Mouse (Mus musculus) kidney, postnatal 4 days (tissue): ENCODE measurements around the gene Eipr1.
"Not testable (repeated sequence)": the region's sequence is repeated elsewhere in the genome, so short reads cannot be mapped to it uniquely, and the experiment has no call there.

ENCODE experiments used
- DNase-seq, 2 experiments: peaks; one replicate each; pipeline ENCODE4 v3.0.0; 2021; ENCODE audit warnings: mixed read lengths in 2 of 2

Gene Eipr1

GRCm38 (mm10) chr12:28898307-28898706 lies 146.7 kb downstream of the Eipr1 start:
- DNase-seq, result no peak

GRCm38 (mm10) chr12:28899696-28900095 lies 148.1 kb downstream of the Eipr1 start:
- no peak for DNase-seq

GRCm38 (mm10) chr12:28900341-28900740 lies 148.7 kb downstream of the Eipr1 start:
- no peak for DNase-seq

- DNase-seq, result no peak
Measured at GRCm38 (mm10) chr12:28902132-28902531, 150.5 kb downstream of the Eipr1 start.

GRCm38 (mm10) chr12:28903082-28903481 lies 151.5 kb downstream of the Eipr1 start:
- no peak for DNase-seq

- no peak for DNase-seq
Measured at GRCm38 (mm10) chr12:28905486-28905885, 153.9 kb downstream of the Eipr1 start.

- no peak for DNase-seq
Measured at GRCm38 (mm10) chr12:28906016-28906415, 154.4 kb downstream of the Eipr1 start.

- peak in 1 of 2 experiments; percentile 32 for DNase-seq
Measured at GRCm38 (mm10) chr12:28906809-28907297, 155.2 kb downstream of the Eipr1 start.

GRCm38 (mm10) chr12:28907814-28908213 lies 156.2 kb downstream of the Eipr1 start:
- no peak for DNase-seq

- no peak for DNase-seq
Measured at GRCm38 (mm10) chr12:28909851-28910250, 158.2 kb downstream of the Eipr1 start.

- no peak for DNase-seq
Measured at GRCm38 (mm10) chr12:28910568-28910967, 159.0 kb downstream of the Eipr1 start.

GRCm38 (mm10) chr12:28912351-28912936 lies 160.8 kb downstream of the Eipr1 start:
- DNase-seq, result peak; percentile 65 to 74

GRCm38 (mm10) chr12:28913099-28913498 lies 161.5 kb downstream of the Eipr1 start:
- no peak for DNase-seq

- DNase-seq, result not testable (repeated sequence)
Measured at GRCm38 (mm10) chr12:28914056-28914455, 162.5 kb downstream of the Eipr1 start.
